Mouse (Mus musculus) liver, adult (tissue): ENCODE measurements around the gene Nxnl1.

ENCODE experiments used
- GATA4 ChIP-seq: IDR thresholded peaks from 2 replicates; pipeline ENCODE4 v1.6.1; 2014; ENCODE audit warnings: mild to moderate bottlenecking, low read length; ENCODE audit not compliant: insufficient replicate concordance

Gene Nxnl1

GRCm38 (mm10) chr8:71566501-71566900 is at the start of gene Nxnl1:
Gene Nxnl1 (minus strand): TSS chr8:71566601.
- no peak for TF ChIP-seq GATA4

GRCm38 (mm10) chr8:71613418-71613817 is 47.0 kb upstream of the Nxnl1 start:
- TF ChIP-seq GATA4, result no peak

- TF ChIP-seq GATA4, result no peak
These were observed 45.7 kb upstream of the Nxnl1 start for GRCm38 (mm10) chr8:71612141-71612540.

GRCm38 (mm10) chr8:71610822-71611651 is 44.6 kb upstream of the Nxnl1 start, which contains the start of gene Colgalt1:
Gene Colgalt1 (plus strand): TSS chr8:71610998.
- TF ChIP-seq GATA4, result no peak; the same call in 1 of the 2 replicates

- TF ChIP-seq GATA4, result no peak
These were observed 37.6 kb upstream of the Nxnl1 start for GRCm38 (mm10) chr8:71604021-71604420.

- no peak for TF ChIP-seq GATA4
These were observed 36.4 kb upstream of the Nxnl1 start for GRCm38 (mm10) chr8:71602666-71603334.

- no peak for TF ChIP-seq GATA4
These were observed 35.7 kb upstream of the Nxnl1 start for GRCm38 (mm10) chr8:71601939-71602665.

GRCm38 (mm10) chr8:71598841-71599240 is 32.4 kb upstream of the Nxnl1 start:
- no peak for TF ChIP-seq GATA4

- no peak for TF ChIP-seq GATA4
These were observed 32.0 kb upstream of the Nxnl1 start for GRCm38 (mm10) chr8:71598375-71598774.

- no peak for TF ChIP-seq GATA4
These were observed 31.1 kb upstream of the Nxnl1 start, which contains the start of gene Fam129c for GRCm38 (mm10) chr8:71597451-71597850. Gene Fam129c (plus strand): TSS chr8:71597648.

GRCm38 (mm10) chr8:71596798-71597197 is 30.4 kb upstream of the Nxnl1 start:
- no peak for TF ChIP-seq GATA4

- TF ChIP-seq GATA4, result no peak
These were observed 30.0 kb upstream of the Nxnl1 start for GRCm38 (mm10) chr8:71596384-71596783.

GRCm38 (mm10) chr8:71595862-71596261 is 29.5 kb upstream of the Nxnl1 start:
- no peak for TF ChIP-seq GATA4

- TF ChIP-seq GATA4, result no peak
These were observed 27.9 kb upstream of the Nxnl1 start for GRCm38 (mm10) chr8:71594324-71594722.

- no peak for TF ChIP-seq GATA4
These were observed 27.3 kb upstream of the Nxnl1 start for GRCm38 (mm10) chr8:71593556-71594323.
